Mouse (Mus musculus) adrenal gland, postnatal 4 days (tissue): ENCODE measurements around the gene Gpx1. TPM values are rescaled to one million over a fixed set of nuclear protein-coding genes. Genes with fewer than 3 reads are reported as not detected.

ENCODE experiments used
- total RNA-seq, 2 experiments: library from RNA; stranded (reverse); gene quantifications; 2 replicates each; pipeline ENCODE4 v1.2.3; 2021

Gpx1 gene
- total RNA-seq, 2 experiments from 2014 or later: 473 to 481 TPM

Other genes starting within 250 kb of the Gpx1 start
- gene Apeh, start 244.3 kb upstream of the Gpx1 start, total RNA-seq: 100 to 1,000 TPM in 1 of 2 experiments, 10 to 100 TPM in 1; 93.0 to 110 TPM
- 1 to 10 TPM; 3.9 to 4.4 TPM for gene Bsn, start 148.5 kb upstream of the Gpx1 start, total RNA-seq
- gene Dag1, start 74.9 kb upstream of the Gpx1 start, total RNA-seq: 100 to 1,000 TPM; 158 to 188 TPM
- 10 to 100 TPM; 26.4 to 27.2 TPM for gene Nicn1, start 48.5 kb upstream of the Gpx1 start, total RNA-seq
- 10 to 100 TPM in 1 of 2 experiments, 1 to 10 TPM in 1; 9.5 to 10.8 TPM for gene Amt, start 42.0 kb upstream of the Gpx1 start, total RNA-seq
- gene Rhoa, start 32.8 kb upstream of the Gpx1 start, total RNA-seq: 100 to 1,000 TPM; 357 to 360 TPM
- 10 to 100 TPM; 32.7 to 36.7 TPM for gene Tcta, start 32.7 kb upstream of the Gpx1 start, total RNA-seq
- 100 to 1,000 TPM; 119 to 123 TPM for gene Usp4, start 8.9 kb downstream of the Gpx1 start, total RNA-seq
- gene 1700102P08Rik, start 53.9 kb downstream of the Gpx1 start, total RNA-seq: 1 to 10 TPM in 1 of 2 experiments, under 1 TPM in 1; 0.73 to 1.4 TPM
- gene Ccdc36, start 89.6 kb downstream of the Gpx1 start, total RNA-seq: under 1 TPM; 0.25 to 0.28 TPM
- not detected for gene BC048562, start 97.6 kb downstream of the Gpx1 start, total RNA-seq
- gene Ccdc71, start 121.6 kb downstream of the Gpx1 start, total RNA-seq: 10 to 100 TPM; 47.1 to 59.1 TPM
- gene Klhdc8b, start 122.7 kb downstream of the Gpx1 start, total RNA-seq: 10 to 100 TPM; 55.1 to 58.2 TPM
- 100 to 1,000 TPM; 136 to 153 TPM for gene Lamb2, start 140.8 kb downstream of the Gpx1 start, total RNA-seq
- gene Usp19, start 151.7 kb downstream of the Gpx1 start, total RNA-seq: 100 to 1,000 TPM; 225 to 230 TPM
- gene Qars, start 168.8 kb downstream of the Gpx1 start, total RNA-seq: 100 to 1,000 TPM; 212 to 220 TPM
- 100 to 1,000 TPM; 162 to 172 TPM for gene Qrich1, start 177.9 kb downstream of the Gpx1 start, total RNA-seq
- gene Impdh2, start 221.4 kb downstream of the Gpx1 start, total RNA-seq: 100 to 1,000 TPM; 105 to 106 TPM
- gene Ndufaf3, start 228.5 kb downstream of the Gpx1 start, total RNA-seq: 10 to 100 TPM; 55.8 to 58.7 TPM
- gene Dalrd3, start 231.0 kb downstream of the Gpx1 start, total RNA-seq: 10 to 100 TPM; 60.3 to 74.2 TPM
- 100 to 1,000 TPM; 150 to 157 TPM for gene Wdr6, start 239.8 kb downstream of the Gpx1 start, total RNA-seq